Mouse (Mus musculus): Measurements from ENCODE around the gene Oaz3. TPM values are rescaled to one million over a fixed set of nuclear protein-coding genes. Genes with fewer than 3 reads are reported as not detected.

Gene Oaz3
- polyA plus RNA-seq, 1 experiment from 2014 or later = 0.44 TPM

DNA sequence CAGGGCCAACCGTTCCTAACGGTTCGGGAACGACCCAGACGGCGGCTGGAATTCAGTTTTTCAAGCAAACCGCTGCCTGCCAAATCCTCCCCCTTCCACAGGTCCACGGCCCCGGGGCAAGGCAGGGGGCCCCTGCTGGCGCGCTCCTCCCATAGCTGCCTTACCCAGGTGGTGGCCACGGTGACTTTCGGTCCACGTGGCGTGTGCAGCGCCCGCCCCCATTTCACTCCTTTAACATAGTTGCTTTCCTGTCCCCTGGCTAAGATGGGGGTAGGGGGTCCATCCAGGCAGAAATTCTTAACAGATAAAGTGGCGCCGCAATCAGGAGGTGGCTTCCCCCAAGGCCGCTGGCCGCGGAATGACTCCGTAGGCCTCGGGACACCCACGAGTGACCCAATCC lies 31.2 kb downstream of the Oaz3 start:
- Histone ChIP-seq H3K4me2 (replicated peaks; ENCODE audit: low read depth, low read length) (peak overlapping the region; percentile 77), H3K27me3 (ENCODE audit: insufficient read depth, low read length) (0 out of 2 replicates have a peak, but pooled peaks cover 2% of the 10 kb centered on the region), H3K27ac (ENCODE audit: low read length) (no peak overlapping the region), H3K9ac (replicated peaks; ENCODE audit: low read length) (peak overlapping the region; percentile 46), H3K4me3 (ENCODE audit: low read length) (peak overlapping the region; percentile 52), H3K9me3 (ENCODE audit: low read length) (no peaks in the 10 kb centered on the region), H3K4me1 (ENCODE audit: insufficient read depth, low read length) (peaks cover 10% of the 10 kb centered on the region; the same call in 1 of the 2 replicates), H3K36me3 (ENCODE audit: insufficient read depth, low read length) (no peaks in the 10 kb centered on the region)
- 9% methylated on average over 25 of the region's 25 CpGs for WGBS
- peak; percentile 55; the same call in 1 of the 2 replicates for ATAC-seq (ENCODE audit: low FRiP score, low TSS enrichment)

GRCm38 (mm10) chr3:94405561-94405960 lies 38.2 kb downstream of the Oaz3 start:
- no peak; the same call in 1 of the 2 replicates for ATAC-seq (ENCODE audit: low FRiP score, low TSS enrichment)
- 53% methylated on average over 4 of the region's 4 CpGs for WGBS

GRCm38 (mm10) chr3:94404366-94405054 lies 39.2 kb downstream of the Oaz3 start:
- Histone ChIP-seq H3K9me3 (ENCODE audit: low read length) (no peaks in the 10 kb centered on the region), H3K4me3 (ENCODE audit: low read length) (no peak overlapping the region), H3K27ac (ENCODE audit: low read length) (no peak overlapping the region), H3K4me1 (ENCODE audit: insufficient read depth, low read length) (peaks cover 10% of the 10 kb centered on the region; the same call in 1 of the 2 replicates), H3K36me3 (ENCODE audit: insufficient read depth, low read length) (no peaks in the 10 kb centered on the region), H3K9ac (replicated peaks; ENCODE audit: low read length) (no peak overlapping the region), H3K4me2 (replicated peaks; ENCODE audit: low read depth, low read length) (no peak overlapping the region), H3K27me3 (ENCODE audit: insufficient read depth, low read length) (peaks cover 18% of the 10 kb centered on the region)
- ATAC-seq (ENCODE audit: low FRiP score, low TSS enrichment) = 0 out of 2 replicates have a peak, but pooled peaks have one; percentile 27
- WGBS = 25% methylated on average over 7 of the region's 7 CpGs

More at GRCm38 (mm10) chr3:94405561-94405960, 38.2 kb downstream of the Oaz3 start:
- H3K4me3 ChIP-seq (ENCODE audit: low read length) = no peak overlapping the region
- no peaks in the 10 kb centered on the region for H3K9me3 ChIP-seq (ENCODE audit: low read length)
- H3K4me1 ChIP-seq (ENCODE audit: insufficient read depth, low read length) = peaks cover 10% of the 10 kb centered on the region; the same call in 1 of the 2 replicates
- no peaks in the 10 kb centered on the region for H3K36me3 ChIP-seq (ENCODE audit: insufficient read depth, low read length)
- H3K9ac ChIP-seq (replicated peaks; ENCODE audit: low read length) = no peak overlapping the region
- no peak overlapping the region for H3K4me2 ChIP-seq (replicated peaks; ENCODE audit: low read depth, low read length)
- peaks cover 9% of the 10 kb centered on the region; the same call in 1 of the 2 replicates for H3K27me3 ChIP-seq (ENCODE audit: insufficient read depth, low read length)
- H3K27ac ChIP-seq (ENCODE audit: low read length) = no peak overlapping the region

GRCm38 (mm10) chr3:94402451-94402850 lies 41.3 kb downstream of the Oaz3 start:
- ATAC-seq (ENCODE audit: low FRiP score, low TSS enrichment) = no peak
- peaks cover 26% of the 10 kb centered on the region for H3K27me3 ChIP-seq (ENCODE audit: insufficient read depth, low read length)
- no peak overlapping the region for H3K4me2 ChIP-seq (replicated peaks; ENCODE audit: low read depth, low read length)
- H3K4me1 ChIP-seq (ENCODE audit: insufficient read depth, low read length) = peaks cover 10% of the 10 kb centered on the region; the same call in 1 of the 2 replicates
- no peaks in the 10 kb centered on the region for H3K36me3 ChIP-seq (ENCODE audit: insufficient read depth, low read length)
- no peak overlapping the region for H3K9ac ChIP-seq (replicated peaks; ENCODE audit: low read length)
- no peaks in the 10 kb centered on the region for H3K9me3 ChIP-seq (ENCODE audit: low read length)
- no peak overlapping the region for H3K27ac ChIP-seq (ENCODE audit: low read length)
- H3K4me3 ChIP-seq (ENCODE audit: low read length) = no peak overlapping the region
- 59% methylated on average over 8 of the region's 8 CpGs for WGBS

DNA sequence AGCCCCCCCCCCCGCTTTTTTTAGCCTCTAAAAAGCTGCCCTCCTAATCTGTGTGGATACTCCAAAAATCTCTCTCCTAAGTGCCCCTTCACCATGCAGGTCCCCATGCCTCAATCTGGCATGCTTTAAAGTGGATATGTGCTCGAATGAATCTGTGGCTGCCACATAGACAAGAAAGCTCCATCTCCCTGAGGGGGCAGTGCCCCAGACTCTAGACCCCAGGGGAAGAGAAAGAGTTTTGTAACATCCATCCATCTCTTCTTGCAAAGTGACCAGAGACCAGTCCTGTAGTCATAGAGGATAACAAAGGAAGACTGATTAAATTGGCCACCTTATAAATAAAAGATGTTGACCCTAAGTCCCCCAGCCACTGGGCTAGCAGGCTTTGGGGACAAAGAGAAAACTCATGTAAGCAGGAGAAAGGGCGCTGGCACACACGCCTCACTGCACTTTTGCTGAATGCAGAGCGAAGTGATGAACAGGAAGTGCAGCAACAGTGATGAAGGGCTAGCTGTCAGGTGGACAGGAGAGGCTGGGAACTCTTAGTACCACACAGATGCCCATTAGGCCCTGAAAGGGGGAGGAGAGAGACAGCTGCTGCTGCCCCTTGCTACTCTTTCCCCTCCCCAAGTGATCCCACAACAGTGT lies 43.9 kb downstream of the Oaz3 start:
- WGBS = 48% methylated on average over 5 of the region's 5 CpGs
- Histone ChIP-seq H3K9ac (replicated peaks; ENCODE audit: low read length) (no peak overlapping the region), H3K4me3 (ENCODE audit: low read length) (no peak overlapping the region), H3K36me3 (ENCODE audit: insufficient read depth, low read length) (no peaks in the 10 kb centered on the region), H3K27ac (ENCODE audit: low read length) (no peak overlapping the region), H3K4me2 (replicated peaks; ENCODE audit: low read depth, low read length) (no peak overlapping the region; the same call in 1 of the 2 replicates), H3K4me1 (ENCODE audit: insufficient read depth, low read length) (peaks cover 9% of the 10 kb centered on the region; the same call in 1 of the 2 replicates), H3K9me3 (ENCODE audit: low read length) (no peaks in the 10 kb centered on the region), H3K27me3 (ENCODE audit: insufficient read depth, low read length) (peaks cover 33% of the 10 kb centered on the region)
- no peak for ATAC-seq (ENCODE audit: low FRiP score, low TSS enrichment)

DNA sequence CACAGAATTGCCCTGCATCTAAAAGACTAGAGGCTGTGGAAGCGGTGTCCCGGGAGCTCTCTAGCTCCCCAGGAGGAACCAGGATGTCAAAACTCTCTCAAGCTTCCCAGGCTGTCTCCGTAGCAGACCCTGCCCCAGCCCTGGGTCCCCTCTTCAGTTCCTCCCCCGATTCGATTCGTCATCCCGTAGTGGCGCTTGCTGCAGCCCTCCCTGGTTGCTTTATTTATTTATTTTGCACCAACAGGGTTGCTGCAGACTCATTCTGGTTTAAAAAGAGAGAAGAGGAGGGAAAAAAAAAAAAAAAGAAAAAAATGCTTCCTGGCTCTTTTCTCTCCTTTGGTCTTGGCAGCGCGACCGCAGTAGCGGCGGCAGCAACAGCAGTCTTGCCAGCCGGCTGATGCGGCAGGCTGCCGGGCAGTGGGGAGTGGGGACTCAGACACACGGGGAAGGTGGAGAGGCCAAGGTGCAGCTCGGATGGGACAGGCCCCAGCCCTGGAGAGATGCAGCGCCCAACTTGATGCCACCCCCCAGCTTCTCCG lies 44.7 kb downstream of the Oaz3 start:
- no peaks in the 10 kb centered on the region for H3K36me3 ChIP-seq (ENCODE audit: insufficient read depth, low read length)
- H3K4me1 ChIP-seq (ENCODE audit: insufficient read depth, low read length) = peaks cover 1% of the 10 kb centered on the region; the same call in 1 of the 2 replicates
- H3K9me3 ChIP-seq (ENCODE audit: low read length) = no peaks in the 10 kb centered on the region
- WGBS = 1% methylated on average over 20 of the region's 20 CpGs
- peak overlapping the region; percentile 35 for H3K4me3 ChIP-seq (ENCODE audit: low read length)
- peak overlapping the region; percentile 48 for H3K9ac ChIP-seq (replicated peaks; ENCODE audit: low read length)
- peaks cover 33% of the 10 kb centered on the region for H3K27me3 ChIP-seq (ENCODE audit: insufficient read depth, low read length)
- no peak overlapping the region for H3K27ac ChIP-seq (ENCODE audit: low read length)
- no peak; the same call in 1 of the 2 replicates for ATAC-seq (ENCODE audit: low FRiP score, low TSS enrichment)
- H3K4me2 ChIP-seq (replicated peaks; ENCODE audit: low read depth, low read length) = peak overlapping the region; percentile 59

DNA sequence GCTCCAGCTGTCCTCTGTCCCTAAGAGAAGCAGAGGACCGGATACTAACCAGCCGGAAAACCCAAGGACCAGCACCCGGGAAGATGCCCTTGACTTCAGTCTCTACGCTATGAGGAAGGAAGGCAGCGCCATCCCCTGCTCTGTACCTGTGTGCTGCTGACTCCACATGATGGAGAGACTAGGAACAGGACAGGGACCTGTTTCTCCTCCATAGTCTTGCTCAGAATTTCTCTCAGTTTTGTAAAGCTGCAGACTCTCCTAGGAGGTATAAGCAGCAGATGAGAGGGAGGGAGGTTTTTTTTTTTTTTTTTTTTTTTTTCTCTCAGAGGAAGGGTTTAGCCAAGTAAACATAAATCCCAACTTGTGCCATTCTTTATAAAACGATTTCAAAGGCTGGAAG lies 45.5 kb downstream of the Oaz3 start, which contains the start of gene Lingo4:
TSS of gene Lingo4 (plus strand) at position 301 of the 400 bp plus-strand sequence.
- H3K9ac ChIP-seq (replicated peaks; ENCODE audit: low read length) = peak within 1 kb of the TSS; percentile 48
- no peaks in the 10 kb centered on the region; the same call in 1 of the 2 replicates for H3K4me1 ChIP-seq (ENCODE audit: insufficient read depth, low read length)
- ATAC-seq (ENCODE audit: low FRiP score, low TSS enrichment) = no peak
- no peak within 1 kb of the TSS for H3K27ac ChIP-seq (ENCODE audit: low read length)
- no peaks in the 10 kb centered on the region for H3K36me3 ChIP-seq (ENCODE audit: insufficient read depth, low read length)
- 74% methylated on average over 6 of the region's 6 CpGs for WGBS
- no peaks in the 10 kb centered on the region for H3K9me3 ChIP-seq (ENCODE audit: low read length)
- peak within 1 kb of the TSS; percentile 35 for H3K4me3 ChIP-seq (ENCODE audit: low read length)
- peak within 1 kb of the TSS; percentile 59 for H3K4me2 ChIP-seq (replicated peaks; ENCODE audit: low read depth, low read length)
- H3K27me3 ChIP-seq (ENCODE audit: insufficient read depth, low read length) = peaks cover 32% of the 10 kb centered on the region

- Histone ChIP-seq H3K27ac (ENCODE audit: low read length) (no peak overlapping the region), H3K36me3 (ENCODE audit: insufficient read depth, low read length) (no peaks in the 10 kb centered on the region), H3K9ac (replicated peaks; ENCODE audit: low read length) (no peak overlapping the region), H3K27me3 (ENCODE audit: insufficient read depth, low read length) (peaks cover 29% of the 10 kb centered on the region), H3K4me2 (replicated peaks; ENCODE audit: low read depth, low read length) (no peak overlapping the region), H3K9me3 (ENCODE audit: low read length) (no peaks in the 10 kb centered on the region), H3K4me3 (ENCODE audit: low read length) (no peak overlapping the region), H3K4me1 (ENCODE audit: insufficient read depth, low read length) (no peaks in the 10 kb centered on the region; the same call in 1 of the 2 replicates)
- no peak for ATAC-seq (ENCODE audit: low FRiP score, low TSS enrichment)
- 82% methylated on average over 4 of the region's 4 CpGs for WGBS
These were observed 46.9 kb downstream of the Oaz3 start for GRCm38 (mm10) chr3:94396851-94397250.

DNA sequence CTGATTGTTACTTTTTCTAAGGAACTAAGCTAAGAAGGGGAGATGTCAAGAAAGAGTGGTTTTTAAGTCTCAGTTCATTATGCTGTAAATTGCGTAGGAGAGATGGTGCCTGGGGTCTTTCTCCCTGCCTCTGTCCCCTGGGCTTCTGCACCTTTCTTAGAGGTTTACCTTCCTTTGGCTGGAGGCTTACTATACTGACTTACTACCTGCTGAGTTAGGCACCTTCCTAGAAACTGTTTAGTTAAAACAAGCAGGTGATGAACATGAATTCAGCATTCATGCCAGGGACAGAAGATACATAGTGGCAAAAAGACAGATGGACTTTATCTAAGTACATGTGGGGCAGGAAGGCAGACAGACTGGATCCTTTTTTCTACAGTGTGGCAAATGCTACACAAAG lies 47.4 kb downstream of the Oaz3 start:
- Histone ChIP-seq H3K4me2 (replicated peaks; ENCODE audit: low read depth, low read length) (no peak overlapping the region), H3K36me3 (ENCODE audit: insufficient read depth, low read length) (no peaks in the 10 kb centered on the region), H3K27me3 (ENCODE audit: insufficient read depth, low read length) (peaks cover 29% of the 10 kb centered on the region), H3K4me3 (ENCODE audit: low read length) (no peak overlapping the region), H3K27ac (ENCODE audit: low read length) (no peak overlapping the region), H3K4me1 (ENCODE audit: insufficient read depth, low read length) (no peaks in the 10 kb centered on the region; the same call in 1 of the 2 replicates), H3K9ac (replicated peaks; ENCODE audit: low read length) (no peak overlapping the region), H3K9me3 (ENCODE audit: low read length) (no peaks in the 10 kb centered on the region)
- no peak for ATAC-seq (ENCODE audit: low FRiP score, low TSS enrichment)
- 86% methylated on average over 1 of the region's 1 CpGs for WGBS

All from kidney, embryonic 16.5 days (tissue).